8 mouse cellular contexts compared by ENCODE assay signal in the genomic region with DNA sequence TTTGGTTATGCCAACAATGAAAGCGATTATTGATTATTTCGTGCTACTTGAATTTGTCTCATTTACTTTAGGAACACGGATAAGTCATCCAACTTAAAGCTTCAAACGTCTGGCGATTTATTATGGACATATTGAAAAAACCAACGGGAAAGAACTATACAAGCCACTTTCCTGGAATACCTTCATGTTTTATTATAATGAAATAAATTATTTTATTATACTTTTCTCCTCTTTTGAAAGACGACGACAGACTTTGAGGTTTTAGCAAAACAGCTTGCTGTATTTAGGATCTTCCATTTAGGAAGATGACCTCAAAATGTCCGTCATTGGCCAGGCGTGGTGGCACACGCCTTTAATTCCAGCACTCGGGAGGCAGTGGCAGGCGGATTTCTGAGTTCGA. TPM values are rescaled to one million over a fixed set of nuclear protein-coding genes. Genes with fewer than 3 reads are reported as not detected.
DNase-seq lines count a peak whose midpoint lies in the region; ATAC-seq and TF ChIP-seq lines count a peak whose summit lies in the region.

No protein-coding gene starts in this region.

- peak overlapping the region; percentile 76 for H3K27ac ChIP-seq in heart, embryonic 15.5 days
- H3K27ac ChIP-seq in hindbrain, embryonic 11.5 days (ENCODE audit: low read depth, low read length) = no peak overlapping the region
- H3K27ac ChIP-seq in midbrain, embryonic 12.5 days (replicated peaks) = 0 out of 2 replicates have a peak overlapping the region, but pooled peaks have one; percentile 63

- H3K9me3 ChIP-seq in heart, embryonic 15.5 days (replicated peaks) = no peaks in the 10 kb centered on the region
- H3K9me3 ChIP-seq in G1E (replicated peaks) = no peaks in the 10 kb centered on the region
- H3K9me3 ChIP-seq in hindbrain, embryonic 11.5 days (ENCODE audit: control insufficient read depth, low read length) = no peaks in the 10 kb centered on the region
- no peaks in the 10 kb centered on the region for H3K9me3 ChIP-seq in midbrain, embryonic 12.5 days

- no peak for TF ChIP-seq CTCF in G1E (IDR thresholded peaks at IDR 0.05; ENCODE audit: low read depth, low read length)

- ATAC-seq in heart, embryonic 15.5 days (replicated peaks; ENCODE audit: insufficient number of reproducible peaks, insufficient read depth, low FRiP score, low read depth) = no peak
- ATAC-seq in G1E (ENCODE audit: extremely low read depth, insufficient number of reproducible peaks, low FRiP score, poor library complexity, severe bottlenecking) = no peak
- ATAC-seq in hindbrain, embryonic 11.5 days (ENCODE audit: low FRiP score) = no peak
- ATAC-seq in midbrain, embryonic 12.5 days (ENCODE audit: low FRiP score, low read depth) = no peak

- peaks cover 25% of the 10 kb centered on the region for H3K4me1 ChIP-seq in heart, embryonic 15.5 days (replicated peaks)
- H3K4me1 ChIP-seq in G1E (ENCODE audit: insufficient read depth, low read depth, low read length) = peaks cover 35% of the 10 kb centered on the region
- peaks cover 7% of the 10 kb centered on the region for H3K4me1 ChIP-seq in hindbrain, embryonic 11.5 days (replicated peaks; ENCODE audit: control insufficient read depth, insufficient read depth, low read length)
- H3K4me1 ChIP-seq in midbrain, embryonic 12.5 days = peaks cover 26% of the 10 kb centered on the region

- H3K27me3 ChIP-seq in heart, embryonic 15.5 days = no peaks in the 10 kb centered on the region
- H3K27me3 ChIP-seq in G1E (ENCODE audit: insufficient read depth, low read length) = no peaks in the 10 kb centered on the region
- no peaks in the 10 kb centered on the region for H3K27me3 ChIP-seq in hindbrain, embryonic 11.5 days (ENCODE audit: control insufficient read depth, insufficient read depth, low read length)
- H3K27me3 ChIP-seq in midbrain, embryonic 12.5 days = no peaks in the 10 kb centered on the region

- peak overlapping the region; percentile 32; the same call in 1 of the 2 replicates for H3K9ac ChIP-seq in heart, embryonic 15.5 days
- 0 out of 2 replicates have a peak overlapping the region, but pooled peaks have one; percentile 5 for H3K9ac ChIP-seq in hindbrain, embryonic 11.5 days (ENCODE audit: low read depth, low read length)
- H3K9ac ChIP-seq in midbrain, embryonic 12.5 days (replicated peaks) = no peak overlapping the region

- H3K36me3 ChIP-seq in heart, embryonic 15.5 days = peaks cover 16% of the 10 kb centered on the region
- H3K36me3 ChIP-seq in G1E (replicated peaks) = peaks cover 35% of the 10 kb centered on the region
- H3K36me3 ChIP-seq in hindbrain, embryonic 11.5 days (ENCODE audit: control insufficient read depth, insufficient read depth, low read length) = peaks cover 11% of the 10 kb centered on the region
- peaks cover 22% of the 10 kb centered on the region for H3K36me3 ChIP-seq in midbrain, embryonic 12.5 days

- H3K4me3 ChIP-seq in heart, embryonic 15.5 days = peak overlapping the region; percentile 62
- H3K4me3 ChIP-seq in G1E (ENCODE audit: low read depth, low read length) = peak overlapping the region; percentile 73; the same call in 1 of the 2 replicates
- H3K4me3 ChIP-seq in hindbrain, embryonic 11.5 days (ENCODE audit: low read depth, low read length) = peak overlapping the region; percentile 63
- peak overlapping the region; percentile 55 for H3K4me3 ChIP-seq in midbrain, embryonic 12.5 days

- intact Hi-C loops in heart, postnatal 14 days (cut with DNase I) = no loop called here

- 53% methylated on average over 14 of the region's 14 CpGs for WGBS in heart, embryonic 15.5 days
- WGBS in hindbrain, embryonic 11.5 days = 56% methylated on average over 14 of the region's 14 CpGs
- 57% methylated on average over 14 of the region's 14 CpGs for WGBS in midbrain, embryonic 12.5 days

- H3K4me2 ChIP-seq in heart, embryonic 15.5 days = peak overlapping the region; percentile 56
- H3K4me2 ChIP-seq in hindbrain, embryonic 11.5 days (replicated peaks; ENCODE audit: low read depth, low read length) = peak overlapping the region; percentile 8; the same call in 1 of the 2 replicates
- H3K4me2 ChIP-seq in midbrain, embryonic 12.5 days (replicated peaks) = peak overlapping the region; percentile 40

- no peak for DNase-seq in heart, postnatal 14 days
- no peak for DNase-seq in G1E (ENCODE audit: low spot score)
- no peak for DNase-seq in hindbrain, embryonic 11.5 days (ENCODE audit: low spot score)
- no peak for DNase-seq in natural killer cell, adult 2 months (ENCODE audit: low spot score in 2 of 2)
- DNase-seq in adrenal gland, adult 8-10 months = no peak
- DNase-seq in right cerebral cortex, adult 18-20 months = no peak

RNA-seq across cellular contexts. Expression of a gene that starts 0.8 kb away (rescaled TPM):
- 12.6 and 17.0 TPM in 2 replicates for polyA plus RNA-seq in heart, embryonic 15.5 days (2015; fragmentation: Nextera tagmentation; extraction: Ambion mirVana)
- total RNA-seq in heart, postnatal 14 days (2021) = 10 to 100 TPM; 12.9 to 13.5 TPM
- 197 and 209 TPM in 2 replicates for total RNA-seq in G1E (2014; fragmentation: Nextera tagmentation)
- 10.8 and 15.8 TPM in 2 replicates for total RNA-seq in G1E (2017)
- polyA plus RNA-seq in G1E (2012) = 18.2 and 29.7 TPM in 2 replicates
- 16.8 and 17.3 TPM in 2 replicates for polyA plus RNA-seq in hindbrain, embryonic 11.5 days (2014; fragmentation: Nextera tagmentation; extraction: Ambion mirVana)
- polyA plus RNA-seq in midbrain, embryonic 12.5 days (2016; fragmentation: Nextera tagmentation; extraction: Ambion mirVana) = 19.1 and 20.3 TPM in 2 replicates
- 10 to 100 TPM; 20.9 to 28.2 (median 24.1) TPM for total RNA-seq in adrenal gland, adult 8-10 months (2022)

RNA-seq across cellular contexts. Expression of a gene that starts 2.5 kb away (rescaled TPM):
- 567 and 662 TPM in 2 replicates for polyA plus RNA-seq in heart, embryonic 15.5 days (2015; fragmentation: Nextera tagmentation; extraction: Ambion mirVana)
- 100 to 1,000 TPM; 134 to 183 TPM for total RNA-seq in heart, postnatal 14 days (2021)
- total RNA-seq in G1E (2014; fragmentation: Nextera tagmentation) (677 and 817 TPM in 2 replicates), G1E (2017) (849 and 1,028 TPM in 2 replicates)
- 299 and 510 TPM in 2 replicates for polyA plus RNA-seq in G1E (2012)
- 1,599 and 1,667 TPM in 2 replicates for polyA plus RNA-seq in hindbrain, embryonic 11.5 days (2014; fragmentation: Nextera tagmentation; extraction: Ambion mirVana)
- 1,535 and 1,561 TPM in 2 replicates for polyA plus RNA-seq in midbrain, embryonic 12.5 days (2016; fragmentation: Nextera tagmentation; extraction: Ambion mirVana)
- total RNA-seq in adrenal gland, adult 8-10 months (2022) = 100 to 1,000 TPM; 141 to 168 (median 159) TPM

RNA-seq across cellular contexts. Expression of a gene that starts 17.5 kb away (rescaled TPM):
- polyA plus RNA-seq in heart, embryonic 15.5 days (2015; fragmentation: Nextera tagmentation; extraction: Ambion mirVana) = 103 and 109 TPM in 2 replicates
- 100 to 1,000 TPM; 108 to 111 TPM for total RNA-seq in heart, postnatal 14 days (2021)
- total RNA-seq in G1E (2014; fragmentation: Nextera tagmentation) (68.5 and 73.7 TPM in 2 replicates), G1E (2017) (93.5 and 97.6 TPM in 2 replicates)
- polyA plus RNA-seq in G1E (2012) = 65.3 and 84.9 TPM in 2 replicates
- polyA plus RNA-seq in hindbrain, embryonic 11.5 days (2014; fragmentation: Nextera tagmentation; extraction: Ambion mirVana) = 48.1 and 50.0 TPM in 2 replicates
- polyA plus RNA-seq in midbrain, embryonic 12.5 days (2016; fragmentation: Nextera tagmentation; extraction: Ambion mirVana) = 49.0 and 53.5 TPM in 2 replicates
- total RNA-seq in adrenal gland, adult 8-10 months (2022) = 100 to 1,000 TPM in 2 of 4 experiments, 10 to 100 TPM in 2; 57.2 to 117 (median 94.8) TPM

RNA-seq across cellular contexts. Expression of a gene that starts 19.1 kb away (rescaled TPM):
- 49.7 and 56.5 TPM in 2 replicates for polyA plus RNA-seq in heart, embryonic 15.5 days (2015; fragmentation: Nextera tagmentation; extraction: Ambion mirVana)
- total RNA-seq in heart, postnatal 14 days (2021) = 10 to 100 TPM; 23.9 to 27.8 TPM
- total RNA-seq in G1E (2014; fragmentation: Nextera tagmentation) (13.7 and 21.4 TPM in 2 replicates), G1E (2017) (49.5 and 61.2 TPM in 2 replicates)
- polyA plus RNA-seq in G1E (2012) = 33.5 and 39.8 TPM in 2 replicates
- 3.6 and 4.0 TPM in 2 replicates for polyA plus RNA-seq in hindbrain, embryonic 11.5 days (2014; fragmentation: Nextera tagmentation; extraction: Ambion mirVana)
- polyA plus RNA-seq in midbrain, embryonic 12.5 days (2016; fragmentation: Nextera tagmentation; extraction: Ambion mirVana) = 5.4 and 7.5 TPM in 2 replicates
- 10 to 100 TPM in 3 of 4 experiments, 1 to 10 TPM in 1; 8.3 to 19.3 (median 13.7) TPM for total RNA-seq in adrenal gland, adult 8-10 months (2022)

RNA-seq across cellular contexts. Expression of a gene that starts 20.6 kb away (rescaled TPM):
- 38.7 and 46.2 TPM in 2 replicates for polyA plus RNA-seq in heart, embryonic 15.5 days (2015; fragmentation: Nextera tagmentation; extraction: Ambion mirVana)
- 1 to 10 TPM; 3.8 to 6.0 TPM for total RNA-seq in heart, postnatal 14 days (2021)
- total RNA-seq in G1E (2014; fragmentation: Nextera tagmentation) (39.9 and 59.9 TPM in 2 replicates), G1E (2017) (51.0 and 53.3 TPM in 2 replicates)
- polyA plus RNA-seq in G1E (2012) = 23.4 and 33.1 TPM in 2 replicates
- 49.2 and 51.0 TPM in 2 replicates for polyA plus RNA-seq in hindbrain, embryonic 11.5 days (2014; fragmentation: Nextera tagmentation; extraction: Ambion mirVana)
- 48.5 and 48.6 TPM in 2 replicates for polyA plus RNA-seq in midbrain, embryonic 12.5 days (2016; fragmentation: Nextera tagmentation; extraction: Ambion mirVana)
- 1 to 10 TPM; 2.5 to 5.4 (median 5.0) TPM for total RNA-seq in adrenal gland, adult 8-10 months (2022)
